Mouse (Mus musculus) fat pad, adult 2 months (tissue): ENCODE measurements around the gene Ddx5.
"Not testable (repeated sequence)": the region's sequence is repeated elsewhere in the genome, so short reads cannot be mapped to it uniquely, and the experiment has no call there.

ENCODE experiments used
- DNase-seq: peaks from one replicate; pipeline ENCODE4 v3.0.0-alpha.2; 2011; ENCODE audit warnings: low read depth, low spot score; ENCODE audit errors: extremely low read depth

Gene Ddx5

DNA sequence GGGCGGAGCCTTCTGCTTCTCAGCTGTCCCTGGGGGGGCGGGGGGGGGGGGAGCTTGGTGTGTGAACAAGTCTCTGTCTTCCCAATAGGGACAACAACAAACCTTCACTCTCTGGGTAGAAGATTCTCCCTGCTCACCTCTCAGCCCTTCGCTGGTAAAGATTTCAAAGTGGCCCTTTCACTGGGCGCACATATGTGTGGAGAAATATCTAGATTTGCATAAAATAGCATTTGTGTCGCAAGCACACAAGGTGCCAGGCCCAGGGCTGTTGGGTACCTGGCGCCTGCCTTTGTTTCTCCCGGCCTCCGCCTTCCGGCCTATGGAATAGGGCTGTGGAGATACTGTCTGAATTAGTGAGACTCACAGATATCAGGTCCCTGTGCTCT lies 26.2 kb downstream of the Ddx5 start:
- DNase-seq: no peak

DNA sequence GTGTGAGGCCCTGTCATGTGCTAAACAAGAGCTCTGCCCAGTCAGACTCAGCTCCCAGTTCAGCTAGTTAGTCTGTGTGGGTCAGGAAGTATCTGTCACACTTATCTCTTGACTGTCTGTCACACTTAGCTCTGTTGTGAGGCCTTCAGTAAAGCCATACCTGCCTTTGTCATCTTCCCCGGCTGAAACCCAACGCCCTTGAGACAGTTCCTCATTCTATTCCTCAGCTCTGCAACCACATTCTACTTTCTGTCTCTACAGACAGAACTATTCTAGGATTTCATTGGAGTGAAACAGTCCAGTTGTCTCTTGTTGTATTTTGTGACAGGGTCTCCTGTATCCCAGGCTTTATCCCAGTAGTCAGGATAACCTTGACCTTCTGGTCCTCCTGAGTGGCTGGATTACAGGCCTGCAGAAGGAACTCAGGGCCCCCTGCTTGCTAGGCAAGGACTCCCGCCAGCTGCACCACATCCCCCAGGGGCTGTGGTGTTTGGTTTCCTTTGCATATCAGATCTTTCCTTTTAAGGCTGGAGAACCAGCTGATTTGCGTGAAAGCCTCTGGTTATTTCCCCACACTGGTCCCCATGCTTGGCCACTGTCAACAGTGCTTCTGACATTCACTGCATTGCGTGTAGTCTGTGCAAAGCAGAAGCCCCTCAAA lies 26.7 kb downstream of the Ddx5 start:
- DNase-seq: no peak

DNA sequence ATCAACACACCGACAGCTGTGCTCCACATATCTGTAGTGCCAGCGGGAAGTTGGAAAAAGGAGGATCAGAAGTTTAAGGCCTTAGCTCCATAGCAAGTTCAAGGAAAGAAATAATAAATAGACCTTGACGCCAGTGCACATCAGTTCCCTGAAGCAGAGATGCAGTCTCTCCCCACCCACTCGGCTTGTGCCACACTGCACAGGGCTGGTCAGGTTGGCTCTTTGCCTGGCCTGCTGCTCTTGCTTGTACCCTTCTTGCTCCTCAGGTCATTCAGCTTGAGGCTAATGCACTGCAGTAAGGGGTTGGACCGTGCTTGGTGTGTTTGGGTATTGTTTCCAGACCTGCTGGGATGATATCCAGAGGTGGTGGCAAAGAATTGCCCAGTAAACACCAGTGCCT lies 28.5 kb downstream of the Ddx5 start:
- DNase-seq: no peak

DNA sequence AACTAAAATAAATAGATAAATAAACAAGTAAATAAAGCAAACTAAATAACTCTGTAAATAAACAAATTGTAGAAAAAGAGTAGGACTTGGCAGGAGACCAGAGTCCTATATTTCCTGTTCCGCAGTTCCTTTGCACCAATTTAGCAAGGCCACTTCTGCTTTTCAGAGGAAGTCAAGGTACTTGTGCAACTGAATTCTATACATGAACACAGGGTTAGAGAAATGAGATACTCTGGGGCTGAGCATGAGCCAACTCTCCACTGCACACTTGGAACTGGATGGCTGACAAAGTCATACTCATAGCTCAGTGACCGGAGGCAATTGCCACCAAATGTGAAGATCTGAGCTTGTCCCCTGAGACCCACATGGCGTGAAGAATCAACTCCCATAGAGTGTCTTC lies 30.0 kb downstream of the Ddx5 start:
- no peak for DNase-seq

DNA sequence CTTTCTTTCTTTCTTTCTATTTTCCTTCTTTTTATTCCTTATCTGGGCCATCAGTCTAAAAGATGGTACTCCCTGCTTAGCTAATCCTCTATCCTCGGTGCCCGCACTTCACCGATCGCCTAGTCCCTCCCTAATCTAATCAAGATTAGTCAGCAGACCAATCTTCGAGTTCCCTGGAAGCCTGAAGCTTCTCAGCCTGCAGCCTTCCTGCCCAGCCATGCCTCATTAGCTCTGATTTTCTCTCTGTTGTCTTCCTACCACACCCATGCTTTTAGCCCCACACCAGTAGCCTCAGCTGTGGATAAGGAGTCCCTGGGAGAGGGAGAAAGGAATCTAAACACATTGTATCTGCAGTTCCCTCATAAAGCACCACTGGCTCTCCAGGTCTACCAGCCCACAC lies 33.4 kb downstream of the Ddx5 start:
- DNase-seq: no peak

DNA sequence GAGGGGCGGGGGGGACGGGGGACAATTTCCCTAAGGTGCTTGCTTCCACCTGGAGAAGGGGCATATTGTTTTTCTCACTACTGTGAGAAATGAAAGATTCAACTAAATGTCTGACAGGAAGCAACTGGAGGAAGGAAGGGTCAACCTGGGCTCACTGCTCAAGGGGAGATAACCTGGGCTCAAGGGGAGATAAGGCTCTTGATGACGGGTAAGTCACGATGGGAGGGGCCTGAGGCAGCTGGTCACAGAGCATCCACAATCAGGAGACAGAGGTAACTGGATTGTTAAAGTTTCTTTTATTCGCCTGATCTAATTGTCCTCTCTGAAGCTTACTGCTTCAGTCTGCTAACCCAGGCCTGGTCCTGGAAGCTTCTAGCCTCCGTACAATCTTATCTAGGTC lies 35.7 kb downstream of the Ddx5 start:
- no peak for DNase-seq

DNA sequence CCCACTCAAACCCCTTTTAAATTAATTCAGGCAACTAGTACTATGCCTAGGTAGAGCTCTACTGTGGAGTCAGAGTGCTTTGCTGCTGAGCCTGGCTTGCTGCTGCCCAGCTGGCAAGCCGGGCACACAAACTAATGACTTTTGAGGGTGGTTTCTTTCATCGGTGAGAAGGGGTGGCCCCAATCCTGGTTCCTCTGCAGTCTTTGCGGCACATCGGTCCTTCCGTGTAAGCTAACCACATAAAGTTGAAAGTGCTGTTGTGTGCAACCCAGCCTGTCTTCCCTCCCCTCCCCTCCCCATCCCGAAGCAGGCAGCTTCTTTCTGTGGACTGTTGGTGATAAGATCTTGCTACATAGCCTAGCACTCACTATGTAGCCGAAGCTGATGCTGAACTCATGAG lies 36.9 kb downstream of the Ddx5 start:
- no peak for DNase-seq

DNA sequence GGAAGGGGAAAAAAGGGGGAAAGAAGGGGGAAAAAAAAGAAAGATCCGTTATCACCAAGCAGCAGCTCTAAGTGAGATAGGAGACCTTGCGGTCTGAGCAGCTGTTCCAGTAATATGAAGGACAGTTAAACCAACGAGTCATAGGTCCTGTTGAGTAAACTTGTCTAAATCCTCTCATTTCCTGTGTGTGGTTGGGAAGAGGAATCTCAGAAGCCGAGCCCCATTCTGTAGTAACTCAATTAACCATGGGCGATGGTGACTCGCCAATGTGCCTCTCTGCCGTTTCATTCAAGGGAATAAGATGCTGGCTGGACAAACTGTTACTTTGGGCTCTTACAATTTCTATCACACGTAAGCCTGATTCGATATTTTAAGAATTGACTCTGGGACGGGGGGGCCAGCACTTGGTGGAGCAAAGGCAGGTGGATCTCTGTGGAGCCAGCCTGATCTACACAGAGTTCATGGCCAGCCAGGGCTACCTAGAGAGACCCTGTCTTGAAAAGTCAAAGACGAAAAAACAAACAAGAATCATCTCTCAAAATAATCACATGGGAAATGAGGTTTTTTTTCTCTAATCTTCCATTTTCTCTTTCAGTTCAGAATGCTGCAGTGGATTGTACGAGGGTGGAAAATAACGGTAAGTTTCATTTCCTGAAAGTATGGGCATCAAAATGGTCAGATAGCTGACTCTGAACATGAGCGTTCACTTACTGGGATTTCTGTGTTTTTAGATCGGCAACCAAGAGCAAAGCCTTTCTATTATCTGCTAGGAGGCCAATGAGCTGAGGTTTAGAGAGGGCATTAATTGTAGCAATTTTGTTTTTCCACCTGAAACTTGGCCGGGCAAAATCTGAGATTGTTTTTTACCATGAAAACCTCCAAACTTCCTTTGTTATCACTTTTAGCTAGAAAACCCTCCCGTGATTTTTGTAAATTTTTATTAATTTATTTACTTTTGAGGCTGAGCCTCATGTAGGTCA lies 37.7 kb downstream of the Ddx5 start, which contains the start of gene Milr1:
Gene Milr1 (plus strand): TSS at position 188 of the 980 bp plus-strand sequence.
- DNase-seq: no peak

DNA sequence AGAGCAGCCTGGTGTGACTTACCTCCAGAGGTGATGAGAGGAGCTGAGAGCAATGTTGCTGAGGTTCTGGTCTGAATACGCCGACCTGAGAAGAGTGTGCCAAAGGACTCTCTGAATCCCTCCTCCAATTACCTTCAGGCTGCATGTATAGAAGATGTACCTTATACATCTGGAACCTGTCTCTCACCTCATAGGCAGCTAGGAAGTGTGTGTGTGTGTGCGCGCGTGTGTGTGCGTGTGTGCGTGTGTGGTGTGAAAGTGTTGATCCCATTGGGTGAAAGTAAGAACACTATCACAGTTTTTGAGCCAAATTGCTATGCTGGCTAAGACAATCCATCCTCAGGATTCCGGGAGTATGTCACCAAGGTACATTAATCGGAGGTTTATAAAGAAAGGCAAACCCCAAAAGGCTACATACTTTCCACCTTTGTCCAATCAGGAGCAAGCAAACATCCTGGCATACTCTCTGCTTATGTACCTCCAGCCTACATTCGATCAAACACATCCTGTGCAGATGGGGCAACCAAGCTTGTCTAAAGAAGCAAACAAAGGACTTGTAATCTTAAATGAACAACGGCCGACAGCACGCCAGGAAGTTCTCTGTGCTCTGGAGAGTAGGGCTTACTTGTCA lies 38.7 kb downstream of the Ddx5 start, which contains the start of gene Pecam1:
Gene Pecam1 (minus strand): TSS at position 508 of the 631 bp plus-strand sequence.
- DNase-seq: no peak

DNA sequence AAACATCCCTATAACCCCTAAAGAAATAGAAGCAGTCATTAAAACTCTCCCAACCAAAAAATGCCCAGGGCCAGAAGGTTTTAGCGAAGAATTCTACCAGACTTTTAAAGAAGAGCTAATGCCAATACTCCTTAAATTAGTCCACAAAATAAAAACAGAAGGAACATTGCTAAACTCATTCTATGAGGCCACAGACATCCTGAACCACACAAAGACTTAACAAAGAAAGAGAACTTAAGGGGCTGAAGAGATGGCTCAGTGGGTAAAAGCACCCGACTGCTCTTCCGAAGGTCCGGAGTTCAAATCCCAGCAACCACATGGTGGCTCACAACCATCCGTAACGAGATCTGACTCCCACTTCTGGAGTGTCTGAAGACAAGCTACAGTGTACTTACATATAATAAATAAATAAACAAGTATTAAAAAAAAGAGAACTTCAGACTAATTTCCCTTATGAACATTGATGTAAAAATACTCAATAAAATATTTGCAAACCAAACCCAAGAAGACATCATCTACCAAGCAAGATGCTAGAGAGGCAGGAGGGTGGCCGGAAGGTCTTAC lies 39.3 kb downstream of the Ddx5 start:
- DNase-seq: not testable (repeated sequence)

DNA sequence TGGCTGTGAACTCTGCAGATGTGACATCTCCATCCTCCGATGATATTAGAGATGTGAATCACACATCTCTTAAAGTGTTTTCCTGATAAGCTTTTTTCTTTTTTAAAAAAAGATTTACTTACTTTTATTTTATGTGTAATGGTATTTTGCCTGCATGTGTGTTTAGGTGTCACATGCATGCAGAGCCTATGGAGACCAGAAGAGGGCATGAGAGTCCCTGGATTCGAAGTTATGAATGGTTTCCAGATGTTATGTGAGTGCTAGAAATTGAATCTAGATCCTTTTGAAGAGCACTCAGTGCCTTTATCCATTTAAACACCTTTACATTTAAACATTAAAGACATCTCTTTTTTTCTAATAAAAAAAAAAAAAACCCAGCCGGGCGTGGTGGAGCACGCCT lies 44.0 kb downstream of the Ddx5 start:
- DNase-seq: no peak

DNA sequence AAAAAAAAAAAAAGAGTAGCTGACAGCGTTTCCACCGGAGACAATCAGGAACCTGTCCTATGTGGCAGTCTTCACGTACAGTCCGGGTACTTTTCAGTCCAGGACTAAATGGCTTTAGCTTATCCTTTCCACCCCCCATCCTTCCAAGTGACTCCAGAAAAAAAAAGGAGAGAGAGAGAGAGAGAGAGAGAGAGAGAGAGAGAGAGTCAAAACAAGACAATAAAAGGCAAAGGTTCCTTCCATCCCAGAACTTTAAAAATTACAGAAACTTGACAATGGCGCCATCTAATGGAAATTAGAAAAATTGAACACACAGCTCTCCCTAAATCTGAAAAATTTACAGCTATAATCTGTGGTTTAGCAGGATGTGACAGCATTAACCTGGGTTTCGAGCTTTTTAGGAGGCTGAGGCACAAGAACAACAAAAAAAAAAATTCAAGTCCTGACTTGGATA lies 46.6 kb downstream of the Ddx5 start:
- DNase-seq: no peak

DNA sequence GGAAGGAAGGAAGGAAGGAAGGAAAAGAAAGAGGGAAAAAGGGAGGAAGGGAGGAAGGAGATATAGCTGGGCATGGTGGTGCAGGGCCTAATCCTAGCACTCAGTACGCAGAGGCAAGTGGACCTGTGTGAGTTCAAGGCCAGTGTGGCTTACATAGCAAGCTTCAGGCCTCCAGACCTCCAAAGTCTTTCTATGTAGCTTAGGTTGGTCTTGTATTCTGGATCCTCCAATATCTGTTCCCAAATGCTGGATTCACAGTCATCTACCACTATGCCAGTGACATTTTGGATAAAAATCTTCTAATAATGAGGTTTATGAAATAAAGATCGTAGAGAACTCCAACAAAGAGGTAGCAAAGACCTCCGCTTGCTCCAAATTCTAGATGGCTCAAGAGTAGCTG lies 47.2 kb downstream of the Ddx5 start:
- no peak for DNase-seq

DNA sequence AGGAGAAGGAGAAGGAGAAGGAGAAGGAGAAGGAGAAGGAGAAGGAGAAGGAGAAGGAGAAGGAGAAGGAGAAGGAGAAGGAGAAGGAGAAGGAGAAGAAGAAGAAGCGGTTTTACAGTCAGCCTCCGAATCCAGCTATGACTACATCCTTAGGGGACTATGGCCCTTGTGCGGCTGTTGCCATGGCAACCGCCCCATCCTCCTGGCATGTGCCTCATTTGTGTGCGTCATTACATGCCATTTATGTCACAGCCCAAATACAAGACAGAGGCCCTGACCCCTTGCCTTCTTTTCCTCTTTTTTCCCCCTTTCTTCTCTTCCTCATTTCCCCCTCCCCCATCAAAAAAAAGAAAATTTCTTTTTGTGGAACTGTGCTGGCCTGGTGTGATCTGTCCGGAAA lies 47.8 kb downstream of the Ddx5 start:
- DNase-seq: no peak

DNA sequence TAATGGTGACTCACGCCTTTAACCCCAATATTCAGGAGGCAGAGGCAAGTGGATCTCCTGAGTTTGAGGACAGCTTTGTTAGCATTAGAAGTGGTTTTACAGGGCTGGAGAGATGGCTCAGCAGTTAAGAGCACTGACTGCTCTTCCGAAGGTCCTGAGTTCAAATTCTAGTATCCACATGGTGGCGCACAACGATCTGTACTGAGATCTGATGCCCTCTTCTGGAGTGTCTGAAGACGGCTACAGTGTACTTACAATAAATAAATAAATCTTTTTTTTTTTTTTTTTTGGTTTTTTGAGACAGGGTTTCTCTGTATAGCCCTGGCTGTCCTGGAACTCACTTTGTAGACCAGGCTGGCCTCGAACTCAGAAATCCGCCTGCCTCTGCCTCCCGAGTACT lies 48.3 kb downstream of the Ddx5 start:
- DNase-seq: not testable (repeated sequence)

DNA sequence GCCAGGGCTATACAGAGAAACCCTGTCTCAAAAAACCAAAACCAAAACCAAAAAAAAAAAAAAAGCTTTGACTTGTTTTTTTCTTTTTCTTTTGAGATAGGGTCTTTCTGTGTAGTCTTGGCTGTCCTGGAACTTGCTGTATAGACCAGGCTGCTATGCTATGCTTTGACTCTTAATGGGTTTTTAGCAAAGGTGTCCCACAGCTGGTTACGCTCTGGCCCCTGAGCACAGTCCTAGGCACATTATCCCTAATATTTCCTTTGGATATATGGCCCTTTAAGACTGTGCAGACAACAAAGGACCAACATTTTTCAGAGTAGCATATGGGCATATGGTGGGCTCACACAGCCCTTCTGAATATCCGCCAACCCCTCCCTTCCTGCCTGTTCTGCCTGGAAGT lies 49.9 kb downstream of the Ddx5 start:
- DNase-seq: no peak

DNA sequence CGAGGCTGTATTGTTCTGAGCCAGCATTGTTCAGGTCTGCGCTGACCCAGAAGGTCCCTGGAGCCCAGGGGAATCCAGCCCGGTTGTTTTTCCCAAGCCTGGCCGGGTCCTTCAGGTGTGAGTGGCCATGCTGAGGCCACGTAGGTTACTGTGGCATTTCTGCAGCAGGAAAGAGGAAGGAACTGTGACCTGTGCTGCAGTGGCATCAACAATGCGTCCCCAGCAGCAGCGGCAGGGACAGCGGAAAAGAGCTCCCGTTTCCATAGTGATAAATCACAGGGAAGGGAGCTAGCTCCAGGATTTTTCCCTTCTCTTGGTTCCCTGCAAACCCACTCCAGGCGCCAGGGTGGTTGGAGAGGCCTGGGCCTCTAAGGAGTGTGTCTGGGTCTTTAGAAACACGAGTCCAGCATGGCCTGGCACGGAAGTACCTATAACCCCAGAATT lies 51.8 kb downstream of the Ddx5 start:
- no peak for DNase-seq

DNA sequence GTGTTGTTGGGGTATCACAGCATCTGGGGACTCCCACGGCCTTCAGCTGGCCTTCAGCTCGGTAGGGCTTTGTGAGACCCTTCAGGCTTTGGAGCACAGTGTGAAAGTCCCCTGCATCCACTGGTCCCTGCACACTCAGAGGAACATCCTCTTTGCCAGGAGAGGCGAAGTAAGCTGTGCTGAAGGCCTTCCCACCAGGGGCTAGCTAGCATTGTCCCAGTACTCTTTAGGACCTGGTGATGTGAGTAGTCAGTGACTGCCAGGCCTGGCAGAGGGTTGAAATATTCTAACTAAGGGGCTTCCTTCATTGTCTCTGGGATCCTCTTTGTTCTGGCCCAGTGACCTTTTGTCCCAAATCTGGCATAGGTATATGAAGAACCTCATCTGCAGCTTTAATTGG lies 52.4 kb downstream of the Ddx5 start:
- no peak for DNase-seq

DNA sequence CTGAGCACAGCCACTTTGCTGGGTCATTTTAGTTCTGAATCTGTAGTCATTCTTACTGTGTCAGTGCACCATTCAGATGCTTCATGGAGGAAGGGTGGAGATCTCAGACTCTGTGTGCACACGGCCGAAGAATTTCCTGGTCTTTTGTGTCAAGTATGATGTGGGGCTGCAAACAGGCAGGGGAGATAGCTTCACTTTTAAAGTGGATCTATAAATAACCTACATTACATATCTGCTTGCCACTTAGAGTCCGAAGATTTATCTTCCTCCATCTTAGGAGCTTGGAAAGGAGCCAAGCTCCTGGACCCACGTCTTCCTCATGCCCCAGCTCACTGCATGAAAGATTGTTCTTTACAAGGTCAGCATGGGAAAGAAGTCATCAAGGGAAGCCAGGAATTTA lies 58.3 kb downstream of the Ddx5 start:
- no peak for DNase-seq
